Comparison of ENCODE assay signal across 16 mouse cellular contexts in the genomic region with DNA sequence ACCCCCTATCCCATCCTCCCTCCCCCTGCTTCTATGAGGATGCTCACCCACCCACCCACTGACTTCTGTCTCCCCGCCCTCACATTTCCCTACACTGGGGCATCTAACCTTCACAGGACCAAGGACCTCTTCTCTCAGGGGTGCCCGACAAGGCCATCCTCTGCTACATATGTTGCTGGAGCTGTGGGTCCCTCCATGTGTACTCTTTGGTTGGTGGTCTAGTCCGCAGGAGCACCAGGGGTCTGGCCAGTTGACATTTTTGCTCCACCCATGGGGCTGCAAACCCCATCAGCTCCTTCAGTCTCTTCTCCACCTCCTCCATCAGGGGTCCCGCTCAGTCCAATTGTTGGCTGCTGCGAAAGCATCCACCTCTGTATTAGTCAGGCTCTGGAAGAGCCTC.
A peak's percentile ranks its signal among the peaks of the same experiment; 100 is the strongest.
DNase-seq lines count a peak whose midpoint lies in the region.
"Had no signal": no experiment of that assay in that cellular context is flagged by ENCODE, and none has a peak within 500 bp of the region (broad histone marks: within the 10 kb centered on the region; RNA-seq: fewer than 3 reads in every experiment).

No protein-coding gene starts in this region.

- peak; percentile 79 for DNase-seq in heart, adult 11 months
- no peak for DNase-seq in heart, postnatal 10 days
- peak; percentile 68 for DNase-seq in heart, embryonic 10.5 days (ENCODE audit: low spot score)
- no peak for DNase-seq in heart, adult 8-10 months (ENCODE audit: low spot score)
- DNase-seq: adrenal gland, adult 2 months; adrenal gland, adult 8-10 months; adrenal gland, postnatal 10 days; adrenal gland, postnatal 14 days; adrenal gland, postnatal 25 days; adrenal gland, postnatal 36 days; B cell, adult 2 months; cerebellum, adult 11 months; cerebellum, adult 11-12 months; cerebellum, adult 18-20 months had no signal

- H3K27me3 ChIP-seq in heart, embryonic 10.5 days (ENCODE audit: insufficient read depth, poor library complexity, severe bottlenecking), result no peaks in the 10 kb centered on the region
- H3K27me3 ChIP-seq: CH12.LX had no signal

- no peak overlapping the region for H3K27ac ChIP-seq in heart, embryonic 10.5 days

- intact Hi-C loops in heart, postnatal 10 days (cut with DNase I), result no loop called here

- H3K4me1 ChIP-seq in heart, embryonic 10.5 days, result no peaks in the 10 kb centered on the region

- 86% methylated on average over 5 of the region's 5 CpGs for WGBS in heart, embryonic 10.5 days

- H3K36me3 ChIP-seq in heart, embryonic 10.5 days, result no peaks in the 10 kb centered on the region
- H3K36me3 ChIP-seq: G1E had no signal

- no peak overlapping the region for H3K4me3 ChIP-seq in heart, embryonic 10.5 days

- H3K9me3 ChIP-seq in heart, embryonic 10.5 days, result no peaks in the 10 kb centered on the region

Comparison
In these comparisons a context has a peak if more than half of its experiments do, and no peak if none do; other contexts are left out.
1. DNase-seq: peak in heart, adult 11 months (single experiment) and heart, embryonic 10.5 days (single experiment); none in heart, postnatal 10 days (0 of 2) and heart, adult 8-10 months (single experiment).